Mouse (Mus musculus) intestine, postnatal 0 days (tissue): Measurements from ENCODE around the gene Coa4. TPM values are rescaled to one million over a fixed set of nuclear protein-coding genes. Genes with fewer than 3 reads are reported as not detected.
A peak's percentile ranks its signal among the peaks of the same experiment; 100 is the strongest.

Source experiments
- ATAC-seq: fragments of 200-750 bp; cut with Nextera tagmentation; 2 replicates; pipeline ENCODE4 v1.8.0; 2017; ENCODE audit warnings: mild to moderate bottlenecking, moderate TSS enrichment, moderate library complexity
- H3K27ac ChIP-seq: fragments of 300-500 bp; sonication (generic); 2 replicates; pipeline ENCODE4 v1.5.1; 2014; ENCODE audit warnings: mild to moderate bottlenecking, low read depth, low read length, moderate library complexity
- H3K27me3 ChIP-seq: fragments of 300-500 bp; sonication (generic); replicated peaks from 2 replicates; pipeline ENCODE4 v1.6.1; 2014; ENCODE audit warnings: low read length, mixed read lengths; ENCODE audit not compliant: control insufficient read depth, insufficient read depth
- H3K36me3 ChIP-seq: fragments of 300-500 bp; sonication (generic); 2 replicates; pipeline ENCODE4 v1.6.1; 2014; ENCODE audit warnings: mild to moderate bottlenecking, moderate library complexity; ENCODE audit not compliant: control insufficient read depth, insufficient read depth
- H3K4me1 ChIP-seq: fragments of 300-500 bp; sonication (generic); replicated peaks from 2 replicates; pipeline ENCODE4 v1.6.1; 2014; ENCODE audit warnings: antibody characterized with exemption, low read length, mixed read lengths; ENCODE audit not compliant: control insufficient read depth, insufficient read depth
- H3K4me2 ChIP-seq: fragments of 300-500 bp; sonication (generic); replicated peaks from 2 replicates; pipeline ENCODE4 v1.6.1; 2014; ENCODE audit warnings: low read depth, mild to moderate bottlenecking, moderate library complexity
- H3K4me3 ChIP-seq: fragments of 300-500 bp; sonication (generic); 2 replicates; pipeline ENCODE4 v1.5.1; 2014; ENCODE audit warnings: low read depth, low read length
- H3K9ac ChIP-seq: fragments of 300-500 bp; sonication (generic); 2 replicates; pipeline ENCODE4 v1.6.1; 2014; ENCODE audit warnings: mild to moderate bottlenecking, low read depth, low read length
- H3K9me3 ChIP-seq: fragments of 300-500 bp; sonication (generic); 2 replicates; pipeline ENCODE4 v1.6.1; 2016; ENCODE audit warnings: mixed run types; ENCODE audit not compliant: control insufficient read depth
- CTCF ChIP-seq: sonication (generic); IDR thresholded peaks from 2 replicates; pipeline ENCODE4 v1.5.1; 2016; ENCODE audit warnings: low read depth, mild to moderate bottlenecking, control low read depth, antibody characterized with exemption, moderate library complexity
- WGBS: fragments of 180-500 bp; shearing (Covaris S2); extraction: QIAGEN DNeasy Blood & Tissue Kit; methylation state at CpG from one replicate; pipeline ENCODE4 v1.1.7; 2014; 5-methylcytosine and 5-hydroxymethylcytosine counted together
- polyA plus RNA-seq: library from polyadenylated mRNA; unstranded; fragments of >200 nt; fragmentation: Nextera tagmentation; extraction: Ambion mirVana; gene quantifications from 2 replicates; pipeline ENCODE4 v1.2.1, GENCODE M21; 2015

Gene Coa4
- polyA plus RNA-seq: 52.4 and 54.1 TPM in 2 replicates

DNA sequence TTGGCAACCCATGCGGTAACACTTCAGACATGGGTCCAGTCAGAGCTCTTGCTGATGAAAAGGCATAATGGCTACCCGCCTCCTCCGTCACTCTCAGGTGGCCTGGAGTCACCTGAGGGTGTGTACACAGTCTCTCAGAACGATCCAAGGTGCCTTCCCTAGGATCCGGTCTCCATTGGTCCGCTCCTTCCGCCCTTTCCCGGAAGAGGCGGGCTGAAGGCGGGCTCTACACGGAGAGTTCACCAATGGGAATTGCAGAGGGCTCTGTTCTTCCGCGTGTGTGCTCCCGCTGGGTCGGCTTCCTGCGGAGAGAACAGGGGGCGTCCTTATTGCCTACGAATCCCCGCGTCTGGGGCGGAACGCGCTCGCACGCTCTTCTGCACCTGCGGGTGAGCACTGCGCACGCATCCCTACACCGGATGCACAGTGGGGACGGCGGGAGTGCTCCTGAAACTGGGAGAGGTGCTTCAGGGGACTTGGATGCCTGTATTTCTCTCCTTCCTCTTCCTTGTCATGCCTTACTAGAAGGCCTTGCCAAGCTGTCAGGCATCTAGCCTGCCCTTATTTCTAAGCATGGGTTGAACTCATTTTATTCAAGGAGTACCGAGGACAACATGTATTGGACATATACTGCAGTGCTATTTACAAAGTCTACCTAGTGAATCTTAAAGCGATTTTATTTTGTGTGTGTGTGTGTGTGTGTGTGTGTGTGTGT lies at the start of gene Coa4:
Gene Coa4 (plus strand): TSS at position 268 of the 715 bp plus-strand sequence.
- H3K36me3 ChIP-seq: peaks cover 15% of the 10 kb centered on the region
- TF ChIP-seq CTCF: 0 out of 2 replicates have a peak, but pooled peaks have one; percentile 33
- peak within 1 kb of the TSS; percentile 44 for H3K4me3 ChIP-seq
- H3K4me2 ChIP-seq: peak within 1 kb of the TSS; percentile 67
- WGBS: under 1% methylated on average over 33 of the region's 33 CpGs
- peak; percentile 99 for ATAC-seq
- peak within 1 kb of the TSS; percentile 80 for H3K27ac ChIP-seq
- H3K27me3 ChIP-seq: no peaks in the 10 kb centered on the region
- H3K9me3 ChIP-seq: no peaks in the 10 kb centered on the region
- H3K9ac ChIP-seq: peak within 1 kb of the TSS; percentile 43
- H3K4me1 ChIP-seq: peaks cover 5% of the 10 kb centered on the region; the same call in 1 of the 2 replicates

DNA sequence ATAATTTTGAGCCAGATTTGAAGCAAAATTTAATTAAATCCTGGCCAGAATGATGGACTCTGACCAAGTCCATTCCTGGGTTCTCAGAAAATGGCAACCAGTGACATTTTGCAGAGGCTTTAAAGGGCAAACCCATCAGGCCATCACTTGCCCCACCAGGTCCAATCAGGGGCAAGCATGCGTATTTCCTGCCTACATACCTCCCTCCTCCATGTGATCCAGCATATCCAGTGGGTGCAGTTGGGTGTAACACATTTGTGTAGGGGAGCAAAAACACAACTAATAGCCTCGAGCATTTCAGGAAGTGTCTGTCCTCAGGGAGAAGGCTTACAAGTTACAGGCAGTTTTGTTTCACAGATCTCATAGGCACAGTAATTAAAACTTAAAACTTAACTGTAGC lies 49.6 kb upstream of the Coa4 start:
- TF ChIP-seq CTCF: no peak
- ATAC-seq: no peak
- Histone ChIP-seq H3K9me3 (no peaks in the 10 kb centered on the region), H3K27me3 (no peaks in the 10 kb centered on the region), H3K36me3 (no peaks in the 10 kb centered on the region), H3K4me2 (no peak overlapping the region), H3K4me1 (no peaks in the 10 kb centered on the region), H3K4me3 (no peak overlapping the region), H3K27ac (no peak overlapping the region), H3K9ac (no peak overlapping the region)
- WGBS: 66% methylated on average over 2 of the region's 2 CpGs

DNA sequence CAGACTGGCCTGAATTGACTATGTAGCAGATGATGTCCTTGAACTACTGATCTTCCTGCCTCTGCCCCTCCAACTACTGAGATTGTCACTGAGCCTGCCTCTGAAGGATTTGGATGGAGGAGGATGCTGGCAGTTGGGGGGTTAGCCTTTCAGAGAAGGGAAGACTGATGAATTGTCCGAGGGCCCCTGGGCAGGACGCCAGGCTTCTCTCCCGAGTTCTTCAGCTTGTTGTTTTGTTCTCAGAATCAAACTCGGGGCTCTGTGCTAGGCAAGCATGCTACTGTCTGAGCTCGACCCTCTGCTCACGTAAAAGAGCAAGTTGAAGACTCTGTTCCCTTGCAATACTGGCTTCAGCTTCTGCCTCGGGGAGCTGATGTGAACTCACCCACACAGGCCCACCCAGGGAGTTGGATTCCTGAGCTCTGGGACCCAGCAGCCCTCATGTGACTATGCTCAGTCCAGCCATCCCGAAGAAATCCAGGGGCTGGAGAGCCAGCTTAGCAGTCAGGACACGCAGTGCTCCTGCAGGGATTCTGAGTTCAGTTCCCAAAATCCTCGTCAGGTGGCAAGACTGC lies 48.3 kb upstream of the Coa4 start:
- H3K4me1 ChIP-seq: no peaks in the 10 kb centered on the region
- H3K4me2 ChIP-seq: no peak overlapping the region
- no peak overlapping the region for H3K27ac ChIP-seq
- no peak for ATAC-seq
- no peak overlapping the region for H3K9ac ChIP-seq
- no peak for TF ChIP-seq CTCF
- no peaks in the 10 kb centered on the region for H3K36me3 ChIP-seq
- no peak overlapping the region for H3K4me3 ChIP-seq
- whole genome bisulfite sequencing: 44% methylated on average over 10 of the region's 10 CpGs
- no peaks in the 10 kb centered on the region for H3K27me3 ChIP-seq
- no peaks in the 10 kb centered on the region for H3K9me3 ChIP-seq

DNA sequence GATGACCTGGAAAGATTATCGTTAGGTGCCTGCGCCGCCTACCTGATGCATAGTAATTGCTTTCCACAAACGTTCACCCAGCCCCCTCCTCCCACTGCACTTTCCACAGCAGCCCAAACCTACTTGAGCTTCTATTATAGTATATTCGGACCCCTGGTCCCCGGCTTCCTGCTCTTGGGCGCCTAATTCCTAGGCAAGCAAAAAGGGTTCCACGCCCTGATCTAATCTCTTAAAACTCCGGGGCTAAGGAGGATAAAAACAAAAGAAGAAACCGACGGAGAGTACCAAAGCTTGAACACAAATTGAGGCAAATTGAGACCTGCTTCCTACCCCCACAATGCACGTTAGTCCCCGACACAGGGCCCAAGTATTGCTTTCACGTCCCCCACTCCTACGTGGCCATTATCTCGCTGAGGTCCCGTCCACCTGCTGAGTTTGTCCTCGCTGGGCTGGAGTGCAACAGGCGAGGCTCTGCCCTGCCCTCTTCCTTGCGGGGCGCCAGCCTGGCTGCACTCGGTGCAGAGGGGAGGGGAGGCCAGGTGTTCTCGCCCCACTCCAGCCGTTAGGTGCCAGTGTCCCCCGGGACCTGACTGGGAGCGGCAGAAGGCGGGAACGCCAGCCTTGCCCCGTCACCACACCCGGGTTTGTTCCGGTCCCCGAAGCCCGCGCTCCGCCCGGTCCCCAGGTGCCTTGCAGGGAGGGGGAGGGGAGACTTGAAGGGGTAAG lies 44.3 kb upstream of the Coa4 start:
- Histone ChIP-seq H3K9me3 (no peaks in the 10 kb centered on the region), H3K36me3 (peaks cover 12% of the 10 kb centered on the region; the same call in 1 of the 2 replicates), H3K9ac (peak overlapping the region; percentile 65), H3K27me3 (no peaks in the 10 kb centered on the region), H3K4me3 (peak overlapping the region; percentile 67), H3K4me2 (peak overlapping the region; percentile 81), H3K27ac (peak overlapping the region; percentile 75), H3K4me1 (no peaks in the 10 kb centered on the region)
- peak; percentile 71 for ATAC-seq
- 4% methylated on average over 35 of the region's 36 CpGs for WGBS
- peak; percentile 30 for TF ChIP-seq CTCF

DNA sequence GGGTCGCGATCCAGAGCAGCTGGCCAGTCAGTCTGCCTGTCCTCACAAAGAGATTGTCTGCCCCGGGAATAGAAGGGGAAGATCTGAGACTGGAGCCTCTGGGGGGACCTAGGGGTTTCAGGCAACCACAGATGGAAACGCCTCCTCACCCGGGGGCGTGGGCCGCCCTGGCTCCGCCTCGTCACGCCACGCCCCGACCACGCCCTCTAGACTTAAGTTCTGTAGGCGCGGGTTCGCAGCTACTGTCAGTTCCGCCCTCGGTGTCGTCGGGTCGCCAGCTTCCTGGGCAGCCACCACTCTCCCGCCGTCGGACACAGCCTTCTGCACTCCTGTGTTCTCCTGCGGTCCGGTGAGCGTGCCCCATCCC lies 43.8 kb upstream of the Coa4 start, which contains the start of gene Ucp2:
Gene Ucp2 (plus strand): TSS at position 221 of the 367 bp plus-strand sequence.
- H3K4me1 ChIP-seq: no peaks in the 10 kb centered on the region
- ATAC-seq: peak; percentile 65
- peak within 1 kb of the TSS; percentile 65 for H3K9ac ChIP-seq
- H3K4me2 ChIP-seq: peak within 1 kb of the TSS; percentile 81
- H3K27ac ChIP-seq: peak within 1 kb of the TSS; percentile 75
- no peak for TF ChIP-seq CTCF
- under 1% methylated on average over 27 of the region's 27 CpGs for WGBS
- no peaks in the 10 kb centered on the region for H3K9me3 ChIP-seq
- peak within 1 kb of the TSS; percentile 67 for H3K4me3 ChIP-seq
- H3K27me3 ChIP-seq: no peaks in the 10 kb centered on the region
- H3K36me3 ChIP-seq: peaks cover 18% of the 10 kb centered on the region
